Mouse (Mus musculus) cerebellum, adult 2 months (tissue): ENCODE data around the gene Nedd9.

ENCODE experiments used
- CTCF ChIP-seq: fragments of 200-500 bp; IDR thresholded peaks from 2 replicates; pipeline ENCODE4 v1.5.1; 2011; ENCODE audit warnings: low read depth, mild to moderate bottlenecking, control low read depth, low read length, moderate library complexity, borderline replicate concordance; ENCODE audit not compliant: insufficient read depth
- POLR2A ChIP-seq: fragments of 200-500 bp; IDR thresholded peaks from 2 replicates; pipeline ENCODE4 v1.6.1; 2011; ENCODE audit warnings: low read length, control low read depth, borderline replicate concordance; ENCODE audit not compliant: insufficient read depth

DNA sequence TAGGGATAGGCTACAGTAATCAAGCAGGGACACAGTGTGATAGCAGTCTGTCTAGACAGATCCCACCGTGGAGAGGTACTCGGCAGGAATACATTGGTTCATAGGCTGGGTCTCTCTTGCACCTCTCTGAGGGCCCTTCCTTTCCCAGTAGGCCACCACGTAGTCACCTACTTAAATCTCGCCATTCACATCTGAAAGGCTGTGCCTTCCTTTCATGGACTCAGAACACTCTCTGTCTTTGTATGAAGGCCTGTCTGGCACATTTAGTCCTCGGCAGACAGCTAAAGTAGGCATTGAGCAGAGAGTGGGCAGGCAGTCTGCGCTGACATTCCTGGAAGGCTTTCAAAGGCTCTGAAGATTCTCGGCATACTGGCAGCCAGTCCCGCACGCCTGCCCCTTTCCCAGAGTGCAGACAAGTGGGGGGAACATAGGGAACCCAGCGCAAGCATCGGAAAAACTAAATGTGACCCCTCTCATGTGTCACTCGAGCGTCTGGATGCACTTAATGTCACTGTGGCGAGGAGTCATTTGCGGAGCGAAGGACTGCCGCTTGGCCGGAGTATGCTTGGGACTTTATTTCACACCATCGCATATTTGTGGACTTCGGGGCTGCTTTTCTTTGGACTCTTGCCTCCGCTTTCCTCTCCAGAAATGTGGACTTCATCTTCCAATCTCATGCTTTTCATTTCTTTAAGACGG lies 147.4 kb downstream of the Nedd9 start:
- no peak for TF ChIP-seq CTCF
- TF ChIP-seq POLR2A = no peak
